ENCODE assay signal across 18 mouse cellular contexts in the genomic region with DNA sequence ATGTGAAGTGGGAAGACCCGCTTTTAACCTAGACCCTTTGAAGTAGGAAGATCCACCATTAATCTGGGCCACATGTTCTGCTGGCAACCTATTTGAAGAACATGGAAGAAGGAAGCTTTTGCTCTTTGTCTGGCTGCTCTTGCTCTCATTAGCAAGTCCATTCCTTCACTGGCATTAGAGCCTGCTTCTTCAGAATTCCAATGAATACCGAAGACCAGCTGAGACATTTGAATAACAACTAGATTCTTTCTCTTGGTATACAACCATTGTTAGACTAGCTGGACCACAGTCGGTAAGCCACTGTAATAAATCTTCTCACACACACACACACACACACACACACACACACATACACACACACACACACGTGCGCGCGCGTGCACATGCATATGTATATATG.
"Had no signal": no experiment of that assay in that cellular context is flagged by ENCODE, and none has a peak within 500 bp of the region (broad histone marks: within the 10 kb centered on the region; RNA-seq: fewer than 3 reads in every experiment).

No protein-coding gene starts in this region.

- H3K4me1 ChIP-seq: midbrain, embryonic 10.5 days; midbrain, embryonic 12.5 days; neural tube, embryonic 13.5 days; neural tube, embryonic 15.5 days had no signal

- ATAC-seq: midbrain, embryonic 16.5 days had no signal

- H3K27me3 ChIP-seq: neural tube, embryonic 13.5 days; neural tube, embryonic 15.5 days had no signal

- H3K36me3 ChIP-seq: midbrain, embryonic 10.5 days; midbrain, embryonic 12.5 days; neural tube, embryonic 13.5 days; neural tube, embryonic 15.5 days had no signal

- H3K9ac ChIP-seq: lung, embryonic 14.5 days; midbrain, embryonic 12.5 days; neural tube, embryonic 13.5 days; neural tube, embryonic 15.5 days had no signal

- H3K27ac ChIP-seq: midbrain, embryonic 10.5 days; midbrain, embryonic 12.5 days; neural tube, embryonic 13.5 days; neural tube, embryonic 15.5 days had no signal

- H3K4me2 ChIP-seq: lung, embryonic 14.5 days; midbrain, embryonic 12.5 days; neural tube, embryonic 13.5 days; neural tube, embryonic 15.5 days had no signal

- H3K9me3 ChIP-seq: midbrain, embryonic 10.5 days; midbrain, embryonic 12.5 days; neural tube, embryonic 13.5 days; neural tube, embryonic 15.5 days had no signal

- H3K4me3 ChIP-seq: midbrain, embryonic 10.5 days; midbrain, embryonic 12.5 days; myocyte; neural tube, embryonic 13.5 days; neural tube, embryonic 15.5 days had no signal

- DNase-seq: lung, embryonic 14.5 days; lung, postnatal 10 days; lung, postnatal 4 days; midbrain, embryonic 14.5 days; retina, postnatal 1 day; right cerebral cortex, adult 18-20 months; right cerebral cortex, postnatal 25 days; right cerebral cortex, postnatal 4 days; spleen, adult 18-20 months; thymus, adult 18-20 months; thymus, postnatal 14 days; thymus, postnatal 36 days had no signal
